Mouse (Mus musculus) frontal cortex, postnatal 36 days (tissue): ENCODE measurements around the gene Mff.

Source experiments
- DNase-seq, 2 experiments: peaks; one replicate each; pipeline ENCODE4 v3.0.0; 2022; ENCODE audit warnings: low spot score in 2 of 2

Mff gene

GRCm38 (mm10) chr1:82771022-82771586, 46.4 kb downstream of the Mff start, which contains the start of gene Gm47791:
Gm47791 (minus strand) TSS chr1:82771243.
- DNase-seq = no peak

GRCm38 (mm10) chr1:82772428-82772827, 47.7 kb downstream of the Mff start:
- no peak for DNase-seq

GRCm38 (mm10) chr1:82773208-82773607, 48.5 kb downstream of the Mff start:
- no peak for DNase-seq

GRCm38 (mm10) chr1:82775293-82775692, 50.6 kb downstream of the Mff start:
- DNase-seq = peak in 1 of 2 experiments; percentile 25

- no peak for DNase-seq
Observed at GRCm38 (mm10) chr1:82779388-82779966, 54.8 kb downstream of the Mff start.

- no peak for DNase-seq
Observed at GRCm38 (mm10) chr1:82783559-82783958, 58.9 kb downstream of the Mff start.

- no peak for DNase-seq
Observed at GRCm38 (mm10) chr1:82785546-82785945, 60.9 kb downstream of the Mff start.

- DNase-seq = peak in 1 of 2 experiments; percentile 77
Observed at GRCm38 (mm10) chr1:82787414-82787813, 62.7 kb downstream of the Mff start.

- peak in 1 of 2 experiments; percentile 25 for DNase-seq
Observed at GRCm38 (mm10) chr1:82788070-82788469, 63.4 kb downstream of the Mff start.

- DNase-seq = no peak
Observed at GRCm38 (mm10) chr1:82791105-82791504, 66.4 kb downstream of the Mff start.

- no peak for DNase-seq
Observed at GRCm38 (mm10) chr1:82792238-82792637, 67.5 kb downstream of the Mff start.

- DNase-seq = no peak
Observed at GRCm38 (mm10) chr1:82793110-82793509, 68.4 kb downstream of the Mff start.

- peak in 1 of 2 experiments; percentile 54 for DNase-seq
Observed at GRCm38 (mm10) chr1:82793986-82794385, 69.3 kb downstream of the Mff start.

- no peak for DNase-seq
Observed at GRCm38 (mm10) chr1:82795211-82795610, 70.5 kb downstream of the Mff start.

- DNase-seq = peak in 1 of 2 experiments; percentile 16
Observed at GRCm38 (mm10) chr1:82795702-82796443, 71.2 kb downstream of the Mff start.

- DNase-seq = no peak
Observed at GRCm38 (mm10) chr1:82797088-82797487, 72.4 kb downstream of the Mff start.

GRCm38 (mm10) chr1:82798304-82798703, 73.6 kb downstream of the Mff start:
- DNase-seq = no peak

GRCm38 (mm10) chr1:82798922-82799321, 74.2 kb downstream of the Mff start:
- no peak for DNase-seq

- peak in 1 of 2 experiments; percentile 12 for DNase-seq
Observed at GRCm38 (mm10) chr1:82801105-82801783, 76.6 kb downstream of the Mff start.
